Mouse (Mus musculus) heart, adult 2 months (tissue): Measurements from ENCODE around the gene Gin1. TPM values are rescaled to one million over a fixed set of nuclear protein-coding genes. Genes with fewer than 3 reads are reported as not detected.

ENCODE experiments used
- DNase-seq, 2 experiments: peaks; one replicate each; pipeline ENCODE4 v3.0.0; 2021
- H3K27ac ChIP-seq: fragments of 200-600 bp; 2 replicates; pipeline ENCODE4 v1.8.1; 2022
- H3K27me3 ChIP-seq: fragments of 200-500 bp; 2 replicates; pipeline ENCODE4 v1.6.1; 2012; ENCODE audit warnings: mild to moderate bottlenecking, low read length, inconsistent platforms, mixed read lengths; ENCODE audit not compliant: control insufficient read depth, insufficient read depth
- H3K36me3 ChIP-seq: fragments of 200-500 bp; 2 replicates; pipeline ENCODE4 v1.6.1; 2012; ENCODE audit warnings: low read length, inconsistent platforms; ENCODE audit not compliant: control insufficient read depth, insufficient read depth
- H3K4me1 ChIP-seq: fragments of 200-500 bp; 2 replicates; pipeline ENCODE4 v1.6.1; 2011; ENCODE audit warnings: low read length; ENCODE audit not compliant: control insufficient read depth, insufficient read depth
- H3K4me3 ChIP-seq: fragments of 200-600 bp; 2 replicates; pipeline ENCODE4 v1.8.1; 2022
- H3K79me2 ChIP-seq: fragments of 200-500 bp; replicated peaks from 2 replicates; pipeline ENCODE4 v1.6.1; 2012; ENCODE audit warnings: mild to moderate bottlenecking, inconsistent platforms, low read length, moderate library complexity, mixed read lengths; ENCODE audit not compliant: control insufficient read depth, insufficient read depth
- H3K9ac ChIP-seq: fragments of 200-500 bp; 2 replicates; pipeline ENCODE4 v1.6.1; 2012; ENCODE audit warnings: low read depth, mild to moderate bottlenecking, control low read depth, inconsistent platforms, low read length, mixed read lengths
- CTCF ChIP-seq: fragments of 200-600 bp; IDR thresholded peaks from 2 replicates; pipeline ENCODE4 v1.8.1; 2022; ENCODE audit warnings: antibody characterized with exemption, mild to moderate bottlenecking, moderate library complexity
- EP300 ChIP-seq: fragments of 200-500 bp; IDR thresholded peaks from 2 replicates; pipeline ENCODE4 v1.6.1; 2011; ENCODE audit warnings: low read depth, low read length, control low read depth; ENCODE audit not compliant: insufficient read depth
- POLR2A ChIP-seq: fragments of 200-500 bp; IDR thresholded peaks from 2 replicates; pipeline ENCODE4 v1.6.1; 2011; ENCODE audit warnings: mild to moderate bottlenecking, low read depth, low read length, control low read depth; ENCODE audit not compliant: insufficient read depth
- WGBS: fragments of 180-500 bp; shearing (Covaris S2); methylation state at CpG from one replicate; pipeline ENCODE4 v1.1.7; 2018; 5-methylcytosine and 5-hydroxymethylcytosine counted together
- intact Hi-C: fragments of 180-260 bp; cut with DNase I; formaldehyde crosslinking; loops from one replicate; pipeline ENCODE4 v1.15.1; 2025
- polyA plus RNA-seq: library from polyadenylated mRNA; depleted of rRNA; stranded (reverse); fragments of >200 nt; gene quantifications from 2 replicates; pipeline ENCODE4 v1.2.3, GENCODE M21; 2012; rRNA removed
- total RNA-seq, 2 experiments: library from RNA; stranded (reverse); gene quantifications; 2 replicates each; pipeline ENCODE4 v1.2.3; 2021

Gene Gin1
- total and polyA plus RNA-seq, 3 experiments = 2.7 to 9.9 (median 6.1) TPM

GRCm38 (mm10) chr1:97822203-97822602 is 52.2 kb downstream of the Gin1 start:
- TF ChIP-seq POLR2A = no peak
- TF ChIP-seq CTCF = no peak
- no peak for TF ChIP-seq EP300

GRCm38 (mm10) chr1:97822904-97823303 is 52.9 kb downstream of the Gin1 start:
- no peaks in the 10 kb centered on the region for H3K79me2 ChIP-seq
- no peak overlapping the region for H3K9ac ChIP-seq
- DNase-seq = no peak
- no peaks in the 10 kb centered on the region; the same call in 1 of the 2 replicates for H3K36me3 ChIP-seq
- TF ChIP-seq CTCF (no peak), POLR2A (no peak), EP300 (no peak)
- H3K4me3 ChIP-seq = no peak overlapping the region
- H3K4me1 ChIP-seq = peaks cover 1% of the 10 kb centered on the region
- WGBS = 95% methylated on average over 7 of the region's 7 CpGs
- H3K27me3 ChIP-seq = no peaks in the 10 kb centered on the region
- intact Hi-C loops = no loop called here
- H3K27ac ChIP-seq = no peak overlapping the region

More at GRCm38 (mm10) chr1:97822203-97822602, 52.2 kb downstream of the Gin1 start:
- 59% methylated on average over 5 of the region's 5 CpGs for WGBS
- no peak overlapping the region for H3K4me3 ChIP-seq
- no peak overlapping the region for H3K27ac ChIP-seq
- H3K36me3 ChIP-seq = no peaks in the 10 kb centered on the region; the same call in 1 of the 2 replicates
- no peak overlapping the region for H3K9ac ChIP-seq
- H3K4me1 ChIP-seq = peaks cover 1% of the 10 kb centered on the region
- H3K27me3 ChIP-seq = no peaks in the 10 kb centered on the region
- DNase-seq = no peak
- intact Hi-C loops = no loop called here
- H3K79me2 ChIP-seq = no peaks in the 10 kb centered on the region

DNA sequence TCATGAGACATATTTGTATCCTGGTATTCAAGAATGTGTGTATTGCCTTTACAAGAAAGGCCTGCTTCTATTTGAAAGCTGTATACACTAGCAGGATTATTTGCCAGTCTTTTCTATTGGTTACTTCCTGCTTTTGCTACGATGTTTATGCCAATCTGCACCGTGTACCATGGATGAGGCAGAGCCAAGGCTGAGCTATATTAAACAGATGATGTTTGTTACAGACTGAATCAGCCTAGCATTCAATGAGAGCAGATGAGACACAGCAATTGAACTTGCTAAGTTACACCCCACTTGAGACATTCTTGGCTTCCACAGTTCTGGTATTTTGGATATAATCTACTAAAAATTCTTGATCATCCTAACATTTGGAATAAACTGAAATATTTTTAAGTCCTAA is 57.6 kb downstream of the Gin1 start:
- Histone ChIP-seq H3K27me3 (no peaks in the 10 kb centered on the region), H3K4me1 (no peaks in the 10 kb centered on the region), H3K9ac (no peak overlapping the region), H3K79me2 (no peaks in the 10 kb centered on the region), H3K4me3 (no peak overlapping the region), H3K36me3 (no peaks in the 10 kb centered on the region; the same call in 1 of the 2 replicates), H3K27ac (no peak overlapping the region)
- 57% methylated on average over 2 of the region's 2 CpGs for WGBS
- intact Hi-C loops = no loop called here
- TF ChIP-seq POLR2A = no peak
- no peak for TF ChIP-seq CTCF
- DNase-seq = no peak

- 86% methylated on average over 5 of the region's 5 CpGs for WGBS
- intact Hi-C loops = no loop called here
- H3K27me3 ChIP-seq = no peaks in the 10 kb centered on the region
- no peak overlapping the region for H3K27ac ChIP-seq
- TF ChIP-seq POLR2A = no peak
- no peak for TF ChIP-seq CTCF
- no peak for TF ChIP-seq EP300
- no peak for DNase-seq
- no peak overlapping the region for H3K4me3 ChIP-seq
- H3K9ac ChIP-seq = no peak overlapping the region
- H3K4me1 ChIP-seq = no peaks in the 10 kb centered on the region
- H3K36me3 ChIP-seq = no peaks in the 10 kb centered on the region; the same call in 1 of the 2 replicates
- no peaks in the 10 kb centered on the region for H3K79me2 ChIP-seq
Observed at GRCm38 (mm10) chr1:97828087-97828486, 58.1 kb downstream of the Gin1 start.

DNA sequence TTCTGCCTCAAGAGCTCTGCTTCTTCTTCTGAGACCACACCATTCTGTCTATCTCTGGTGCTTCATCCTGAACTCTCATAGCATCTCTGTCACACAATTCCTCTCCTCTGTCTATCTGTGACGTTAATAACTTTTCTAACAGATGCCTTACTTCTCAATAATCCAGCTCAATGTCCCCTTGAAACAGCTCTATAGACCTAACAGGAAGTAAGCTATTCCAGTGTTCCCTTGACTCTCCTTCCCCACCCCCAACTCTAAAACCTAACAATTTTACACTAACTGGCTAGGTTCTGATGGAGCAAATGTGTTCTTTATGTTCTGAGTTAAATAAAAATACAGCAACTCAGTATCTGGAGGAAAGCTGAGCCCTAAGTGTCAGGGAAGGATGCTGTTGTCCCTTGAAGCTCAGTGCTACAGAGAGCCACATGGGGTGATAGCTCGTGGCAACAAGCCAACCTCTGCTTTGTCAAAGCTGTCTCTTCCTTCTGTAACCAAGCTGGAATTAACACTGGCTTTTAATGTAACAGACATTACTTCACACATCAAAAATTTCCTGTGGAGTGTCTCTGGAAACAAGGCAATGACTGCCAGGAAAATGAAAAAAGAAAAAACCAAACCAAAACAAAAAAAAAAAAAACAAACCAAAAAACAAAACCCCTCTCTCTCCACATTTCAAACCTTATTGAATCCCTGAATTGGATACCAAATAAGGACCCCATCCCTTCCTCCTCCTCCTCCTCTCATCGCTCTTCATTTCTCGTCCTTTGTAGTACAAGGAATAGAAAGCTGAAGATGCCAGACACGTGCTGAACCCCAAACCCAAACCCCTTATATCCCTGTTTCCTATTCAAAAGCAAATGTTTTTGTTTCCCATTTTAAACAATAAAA is 63.7 kb downstream of the Gin1 start:
- Histone ChIP-seq H3K79me2 (no peaks in the 10 kb centered on the region), H3K9ac (no peak overlapping the region), H3K4me3 (no peak overlapping the region), H3K27me3 (no peaks in the 10 kb centered on the region), H3K27ac (peak overlapping the region; percentile 44), H3K4me1 (peaks cover 8% of the 10 kb centered on the region), H3K36me3 (peaks cover 13% of the 10 kb centered on the region)
- intact Hi-C loops = no loop called here
- peak; percentile 39 to 51 for DNase-seq
- WGBS = 34% methylated on average over 5 of the region's 5 CpGs
- TF ChIP-seq EP300 = no peak
- TF ChIP-seq CTCF = no peak
- TF ChIP-seq POLR2A = no peak

DNA sequence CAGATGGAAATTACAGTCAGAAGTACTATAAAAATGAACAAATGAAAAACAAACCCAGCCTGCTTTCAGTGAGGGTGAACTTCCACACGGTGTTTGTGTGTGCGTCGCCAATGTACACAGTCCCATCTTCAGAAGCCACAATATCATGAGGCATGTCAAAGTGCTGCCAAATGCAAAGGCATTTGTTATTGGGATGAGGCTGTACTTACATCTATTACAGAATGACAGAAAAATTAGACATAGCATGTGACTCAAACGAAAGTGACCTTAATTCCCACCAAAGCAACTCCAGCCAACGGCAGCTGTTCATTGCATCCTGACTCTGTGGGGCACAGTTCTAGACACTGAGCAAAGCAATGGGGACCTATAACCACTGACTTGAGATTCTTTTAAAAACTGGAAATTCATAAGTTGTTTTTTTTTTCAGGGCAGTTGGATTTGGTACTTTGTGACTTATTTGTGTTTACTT is 64.4 kb downstream of the Gin1 start:
- Histone ChIP-seq H3K9ac (no peak overlapping the region), H3K27me3 (no peaks in the 10 kb centered on the region), H3K36me3 (peaks cover 13% of the 10 kb centered on the region), H3K27ac (peak overlapping the region; percentile 19), H3K4me1 (peaks cover 8% of the 10 kb centered on the region), H3K79me2 (no peaks in the 10 kb centered on the region), H3K4me3 (no peak overlapping the region)
- TF ChIP-seq CTCF (no peak), POLR2A (no peak), EP300 (no peak)
- 33% methylated on average over 5 of the region's 5 CpGs for WGBS
- no peak for DNase-seq
- intact Hi-C loops = no loop called here

Other genes starting within 250 kb of the Gin1 start
- gene D1Ertd622e, start 108.1 kb upstream of the Gin1 start, total RNA-seq = 1 to 10 TPM; 4.4 to 4.5 TPM
- gene D1Ertd622e, start 108.1 kb upstream of the Gin1 start, polyA plus RNA-seq = 3.1 and 4.3 TPM in 2 replicates
- 10 to 100 TPM; 69.8 to 84.1 TPM for gene Ppip5k2, start 239 bp downstream of the Gin1 start, total RNA-seq
- gene Ppip5k2, start 239 bp downstream of the Gin1 start, polyA plus RNA-seq = 26.9 and 41.7 TPM in 2 replicates